Mouse (Mus musculus): ENCODE results near the gene Mtif2. TPM values are rescaled to one million over a fixed set of nuclear protein-coding genes. Genes with fewer than 3 reads are reported as not detected.

The Mtif2 gene
- polyA plus RNA-seq, 1 experiment from 2014 or later, result 42.0 TPM

Other genes with a start within 250 kb of the Mtif2 start
- gene Ccdc88a, start 152.8 kb upstream of the Mtif2 start, polyA plus RNA-seq (2015; fragmentation: Nextera tagmentation; extraction: Ambion mirVana), result 22.2 and 22.4 TPM in 2 replicates
- 26.0 and 30.1 TPM in 2 replicates for gene Prorsd1, start 11.4 kb upstream of the Mtif2 start, polyA plus RNA-seq (2015; fragmentation: Nextera tagmentation; extraction: Ambion mirVana)
- 0.21 and 0.34 TPM in 2 replicates for gene Clhc1, start 21.5 kb downstream of the Mtif2 start, polyA plus RNA-seq (2015; fragmentation: Nextera tagmentation; extraction: Ambion mirVana)
- 974 and 1,066 TPM in 2 replicates for gene Rps27a, start 21.7 kb downstream of the Mtif2 start, polyA plus RNA-seq (2015; fragmentation: Nextera tagmentation; extraction: Ambion mirVana)
- gene Rtn4, start 166.5 kb downstream of the Mtif2 start, polyA plus RNA-seq (2015; fragmentation: Nextera tagmentation; extraction: Ambion mirVana), result 43.0 and 44.3 TPM in 2 replicates